Mouse (Mus musculus) retina, adult 2 months (tissue): ENCODE measurements around the gene Kat7.

ENCODE experiments used
- DNase-seq: peaks from one replicate; pipeline ENCODE4 v3.0.0-alpha.2; 2012; ENCODE audit warnings: low read depth, low spot score

Gene Kat7

DNA sequence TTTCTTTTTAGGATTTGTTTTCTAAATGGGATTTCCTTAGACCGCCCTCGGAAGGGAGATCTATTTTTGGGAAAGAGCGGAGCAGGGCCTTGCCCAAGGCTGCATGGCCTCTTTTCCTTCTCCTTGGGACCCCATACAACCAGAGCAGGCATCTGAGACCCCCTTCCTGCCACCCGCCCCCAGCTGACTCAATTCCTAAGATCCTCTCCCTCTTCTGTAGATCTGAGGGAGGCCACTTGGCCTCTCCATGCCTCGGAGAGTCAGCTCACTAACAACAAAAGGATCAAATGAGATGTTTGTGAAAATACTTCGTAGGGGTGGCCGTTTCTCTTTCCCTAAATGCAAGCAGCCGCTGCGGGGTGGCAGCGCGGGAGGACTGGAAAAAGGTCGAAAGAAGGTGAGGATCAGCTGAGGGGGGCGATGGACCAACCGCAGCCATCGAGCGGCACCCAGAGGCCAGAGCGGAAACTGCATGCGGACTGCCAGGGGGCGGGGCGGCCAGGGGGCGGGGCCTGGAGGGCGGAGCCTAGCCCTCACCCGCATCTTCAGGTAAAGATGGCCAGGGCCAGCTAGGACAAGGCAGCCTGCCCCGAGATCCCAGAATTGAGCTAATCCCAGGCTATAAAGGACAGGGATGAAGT, 78.2 kb downstream of the Kat7 start:
- DNase-seq = peak; percentile 33

DNA sequence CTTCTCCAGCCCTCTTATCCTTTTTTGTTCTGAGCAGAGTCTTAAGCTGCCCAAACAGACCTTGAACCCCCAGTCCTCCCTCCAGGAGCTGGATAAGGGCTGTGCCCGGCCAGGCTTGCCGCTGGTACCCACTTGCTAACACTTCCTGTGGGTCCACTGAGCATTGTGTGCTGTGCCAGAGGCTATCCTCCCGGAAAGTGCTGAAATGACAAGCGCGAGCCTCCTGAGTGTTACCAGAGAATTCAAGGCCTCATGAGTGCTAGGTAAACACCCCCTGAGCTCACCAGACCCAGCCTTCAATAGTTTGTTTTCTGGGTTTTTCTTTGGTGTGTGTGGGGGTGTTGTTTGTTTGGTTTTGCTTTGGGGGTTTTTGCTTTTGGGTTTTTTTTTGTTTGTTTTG, 82.6 kb downstream of the Kat7 start:
- no peak for DNase-seq

DNA sequence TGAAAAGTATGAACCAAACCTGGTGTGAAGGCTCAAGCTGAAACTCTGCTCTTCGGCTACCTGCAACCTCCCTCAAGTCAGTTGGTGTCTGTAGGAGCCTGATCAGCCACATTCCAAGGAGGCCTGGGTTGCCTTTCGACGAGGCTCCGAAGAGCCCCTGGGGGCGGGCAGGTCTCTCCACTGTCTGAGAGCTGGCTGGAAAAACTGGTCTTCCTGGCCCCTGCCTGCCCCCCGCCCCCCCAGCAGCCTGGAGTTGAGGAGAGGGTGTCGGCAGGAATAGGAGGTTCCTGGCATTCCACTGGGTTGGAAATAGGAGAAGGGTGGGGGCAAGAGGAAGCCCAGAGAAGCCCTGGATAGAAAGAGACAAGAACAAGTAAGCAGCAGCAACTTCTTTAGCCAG, 84.6 kb downstream of the Kat7 start:
- no peak for DNase-seq
